Mouse (Mus musculus): ENCODE data around the gene Actg1.
"Not testable (repeated sequence)": the region's sequence is repeated elsewhere in the genome, so short reads cannot be mapped to it uniquely, and the experiment has no call there.

The Actg1 gene

DNA sequence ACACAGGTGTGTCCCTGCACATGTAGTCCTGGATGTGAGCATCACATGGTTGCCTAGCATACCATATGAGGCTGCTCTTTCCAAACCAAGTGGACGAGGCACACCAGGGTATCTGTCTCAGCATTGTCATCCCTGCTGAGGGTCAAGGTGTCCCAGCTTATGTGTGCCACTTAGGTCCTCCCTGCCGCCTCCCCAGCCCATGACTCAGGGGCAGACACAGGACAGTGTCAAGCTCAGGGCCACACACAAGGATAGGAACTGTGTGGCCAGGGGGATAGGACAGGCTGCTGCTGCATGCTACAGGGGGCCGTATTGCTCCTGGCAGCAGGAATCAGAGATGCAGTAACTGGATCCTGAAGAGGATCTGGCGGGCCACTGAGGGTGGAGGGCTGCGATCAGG lies 12.4 kb upstream of the Actg1 start:
- no peak for DNase-seq (ENCODE audit: low spot score in 2 of 2)

DNA sequence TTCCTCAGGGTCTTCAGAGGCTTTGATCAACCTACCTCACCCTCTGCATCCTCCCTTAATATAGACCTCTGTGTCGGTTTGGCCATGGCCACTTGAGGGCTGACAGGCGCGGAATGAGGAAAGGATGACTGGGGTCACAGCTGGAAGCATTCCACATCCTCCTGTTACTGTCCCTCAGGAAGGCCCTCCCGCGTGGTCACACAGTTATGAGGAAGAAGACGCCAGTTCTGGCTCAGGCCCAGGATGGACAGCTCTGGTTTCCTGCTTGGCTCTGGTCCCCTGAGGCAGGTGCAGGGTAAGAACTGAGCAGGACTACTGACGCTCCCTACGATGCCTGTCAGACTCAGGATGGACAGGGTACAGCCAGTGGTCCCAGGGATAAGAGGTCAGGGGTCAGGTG lies 11.7 kb upstream of the Actg1 start:
- DNase-seq (ENCODE audit: low spot score in 2 of 2): no peak

DNA sequence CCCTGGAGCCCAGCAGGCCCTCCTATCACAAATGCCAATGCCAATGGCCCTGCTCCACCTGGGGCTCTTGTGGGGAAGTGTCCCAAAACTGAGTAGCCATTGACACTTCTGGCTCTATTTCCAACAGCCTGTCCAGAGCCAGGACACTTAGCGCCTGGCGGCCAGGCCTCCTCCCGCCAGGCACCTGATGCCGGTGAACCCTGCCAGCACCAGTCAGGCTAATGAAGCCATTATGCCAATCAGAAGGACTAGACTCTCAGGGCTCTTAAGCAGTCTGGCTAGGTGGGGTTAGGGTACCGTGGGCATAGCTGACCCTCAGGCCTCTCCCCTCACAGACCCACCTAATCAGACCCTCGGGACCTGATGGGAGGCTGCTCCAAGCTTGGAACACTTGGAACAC lies 11.0 kb upstream of the Actg1 start:
- DNase-seq (ENCODE audit: low spot score in 2 of 2): no peak

DNA sequence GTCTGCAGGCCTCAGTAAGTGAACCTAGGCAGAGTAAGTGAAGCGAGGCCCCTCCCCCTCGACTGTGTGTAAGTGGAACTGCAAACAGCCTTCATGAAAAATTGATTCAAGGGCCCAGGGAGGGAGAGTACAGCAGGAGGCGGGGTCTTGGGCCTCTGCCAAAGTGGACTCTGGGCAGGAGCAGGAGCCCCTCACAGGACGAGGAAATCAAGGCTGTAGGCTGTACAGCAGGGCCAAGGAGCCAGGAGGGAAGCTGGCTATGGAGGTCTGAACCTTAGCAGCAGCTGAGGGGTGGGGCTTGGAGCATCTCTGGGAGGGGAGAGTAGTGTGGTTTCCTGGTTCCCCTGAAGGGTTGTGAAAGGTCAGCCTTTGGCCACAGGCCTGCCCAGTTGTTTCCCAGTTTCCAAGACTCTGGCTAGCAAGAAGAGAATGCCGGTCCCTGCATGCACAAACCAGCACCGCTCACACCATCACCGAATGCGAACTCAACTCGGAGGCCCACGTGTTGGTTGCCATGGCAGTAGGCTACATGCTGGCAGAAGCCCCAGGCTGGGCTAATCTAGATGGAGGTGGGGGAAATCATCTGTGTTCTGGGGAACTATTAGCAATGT lies 9.6 kb upstream of the Actg1 start:
- no peak for DNase-seq (ENCODE audit: low spot score in 2 of 2)

DNA sequence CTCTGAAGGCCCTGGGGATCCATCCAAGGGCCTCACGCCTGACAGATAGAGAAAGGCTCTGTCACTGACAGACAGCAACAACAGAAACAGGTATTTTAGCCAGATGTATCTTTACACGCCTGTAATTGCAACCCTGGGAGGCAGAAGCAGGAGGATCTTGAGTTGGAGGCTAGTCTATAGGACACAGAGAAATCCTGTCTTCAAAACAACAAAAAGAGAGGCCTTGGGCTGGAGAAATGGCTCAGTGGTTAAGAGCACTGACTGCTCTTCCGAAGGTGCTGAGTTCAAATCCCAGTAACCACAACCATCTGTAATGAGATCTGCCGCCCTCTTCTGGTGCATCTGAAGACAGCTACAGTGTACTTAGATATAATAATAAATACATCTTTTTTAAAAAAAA lies 8.6 kb upstream of the Actg1 start:
- DNase-seq (ENCODE audit: low spot score in 2 of 2): no peak

DNA sequence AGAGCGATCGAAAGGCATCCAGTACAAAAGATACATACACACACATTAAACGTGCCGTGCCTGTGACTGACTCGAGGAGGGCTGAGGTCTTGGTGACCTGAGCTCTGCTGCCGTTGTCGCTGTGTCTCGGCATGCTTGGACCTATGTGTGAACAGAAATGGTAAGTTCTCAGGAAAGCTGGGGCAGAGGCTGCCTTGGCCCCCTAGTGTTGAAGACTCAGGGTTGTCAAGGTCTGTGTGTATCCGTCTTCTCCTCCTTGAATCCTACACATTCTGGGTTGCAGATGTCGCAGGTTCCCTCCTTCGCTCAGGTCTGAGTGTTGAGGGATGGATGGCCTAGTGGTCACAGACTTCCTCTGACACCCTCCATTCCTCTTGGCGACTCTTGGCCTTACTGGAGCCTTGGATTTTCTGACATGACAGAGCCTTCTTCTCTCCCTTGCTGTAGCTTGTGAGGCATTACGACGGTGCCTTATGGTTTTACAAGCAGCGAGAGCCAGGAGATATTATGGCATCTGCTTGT lies 8.0 kb upstream of the Actg1 start:
- no peak for DNase-seq (ENCODE audit: low spot score in 2 of 2)

DNA sequence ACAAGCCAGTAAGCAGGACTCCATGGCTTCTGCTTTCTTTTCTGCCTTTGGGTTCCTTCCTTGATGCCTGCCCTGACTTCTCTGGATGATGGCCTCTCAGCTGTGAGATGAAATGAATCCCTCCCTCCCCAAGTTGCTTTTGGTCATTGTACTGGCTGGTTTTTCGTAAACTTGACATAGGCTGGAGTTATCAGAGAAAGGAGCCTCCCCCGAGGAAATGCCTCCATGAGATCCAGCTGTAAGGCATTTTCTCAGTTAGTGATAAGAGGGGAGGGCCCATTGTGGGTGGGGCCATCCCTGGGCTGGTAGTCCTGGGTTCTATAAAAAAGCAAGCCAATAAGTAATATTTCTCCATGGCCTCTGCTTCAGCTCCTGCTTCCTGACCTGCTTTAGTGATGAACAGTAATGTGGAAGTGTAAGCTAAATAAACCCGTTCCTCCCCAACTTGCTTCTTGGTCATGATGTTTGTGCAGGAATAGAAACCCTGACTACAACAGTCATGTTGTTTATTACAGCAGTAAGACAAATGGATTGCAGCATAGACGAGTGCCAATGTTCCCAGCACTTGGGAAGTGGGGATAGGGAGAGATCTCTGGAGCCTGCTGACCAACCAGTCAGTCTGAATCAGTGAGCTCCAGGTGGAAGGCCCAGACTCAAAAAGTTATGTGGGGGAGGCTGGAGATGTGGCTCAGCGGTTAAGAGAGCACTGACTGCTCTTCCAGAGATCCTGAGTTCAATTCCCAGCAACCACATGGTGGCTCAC lies 7.1 kb upstream of the Actg1 start:
- no peak for DNase-seq (ENCODE audit: low spot score in 2 of 2)

DNA sequence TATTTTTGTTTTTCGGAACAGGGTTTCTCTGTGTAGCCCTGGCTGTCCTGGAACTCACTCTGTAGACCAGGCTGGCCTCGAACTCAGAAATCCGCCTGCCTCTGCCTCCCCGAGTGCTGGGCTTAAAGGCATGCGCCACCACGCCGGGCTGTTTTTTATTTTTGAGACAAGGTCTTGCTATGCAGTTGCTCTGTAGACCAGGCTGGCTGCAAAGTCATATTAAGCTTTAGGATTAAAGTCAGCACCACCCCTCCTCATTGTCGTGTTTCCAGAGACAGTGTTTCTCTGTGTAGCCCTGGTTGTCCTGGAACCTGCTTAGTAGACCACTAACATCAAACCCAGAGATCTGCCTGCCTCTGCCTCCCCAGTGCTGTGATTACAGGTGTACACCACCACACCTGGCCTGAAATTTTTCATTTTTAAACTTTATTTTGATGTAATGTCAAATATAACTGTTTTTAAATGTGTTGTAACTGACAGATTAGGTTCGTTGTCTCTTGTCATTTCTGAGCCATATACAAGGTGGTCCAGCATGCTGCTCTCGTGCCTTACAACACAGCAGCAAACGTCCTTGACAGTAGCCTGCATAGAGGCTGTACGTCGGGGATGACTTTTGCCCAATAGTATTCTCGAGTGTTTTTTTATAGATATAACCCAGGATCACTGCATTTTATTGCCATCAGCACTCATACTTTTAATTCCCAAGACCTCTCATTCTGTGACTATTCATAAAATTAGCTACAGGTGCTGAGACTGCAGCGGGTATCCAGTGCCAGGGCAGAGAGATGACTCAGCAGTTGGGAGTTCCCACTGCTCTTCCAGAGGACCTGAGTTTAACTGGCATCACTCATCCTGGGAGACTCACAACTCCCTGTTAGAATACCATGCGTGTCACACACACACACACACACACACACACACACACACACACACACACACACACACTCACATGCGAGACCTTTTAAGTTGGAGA lies 6.2 kb upstream of the Actg1 start:
- no peak for DNase-seq (ENCODE audit: low spot score in 2 of 2)

DNA sequence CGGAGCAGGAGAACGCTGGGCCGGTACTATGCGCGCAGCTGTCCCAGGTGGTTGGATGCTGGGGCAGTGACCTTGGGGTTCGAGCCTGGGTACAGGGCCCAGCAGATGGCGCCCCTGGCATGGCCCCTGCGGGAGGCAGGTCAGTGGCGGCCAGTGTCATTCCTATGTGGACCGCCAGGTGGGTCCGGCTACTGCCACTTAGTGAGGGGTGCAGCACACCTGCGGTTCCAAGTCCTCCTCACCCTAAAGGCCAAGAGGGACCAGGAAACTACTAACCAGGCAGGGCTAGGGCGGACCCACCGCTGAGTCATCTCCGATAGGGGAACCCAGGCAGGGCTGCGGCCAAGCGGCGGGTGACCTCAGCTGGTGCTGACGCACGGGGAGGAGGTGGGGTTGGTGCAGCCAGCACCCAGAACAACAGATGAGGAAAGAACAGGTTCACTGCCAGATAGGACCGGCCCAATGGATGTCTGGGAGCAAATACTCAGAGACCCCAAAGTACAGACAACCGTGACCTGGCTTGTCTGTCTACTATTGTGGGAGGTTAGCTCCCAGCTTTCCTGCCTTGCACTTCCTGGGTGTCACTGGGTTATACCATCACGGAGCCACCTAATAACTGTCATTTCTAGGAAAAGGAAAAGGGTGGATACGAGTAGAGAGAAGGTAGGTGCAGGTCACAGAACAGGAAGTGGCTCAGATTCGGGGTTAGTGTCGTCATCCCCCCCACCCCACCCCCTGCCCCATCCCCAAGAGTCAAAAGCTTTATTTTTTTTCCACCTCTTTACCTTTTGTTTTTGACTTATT lies 5.4 kb upstream of the Actg1 start:
- peak; percentile 60 to 75 for DNase-seq (ENCODE audit: low spot score in 2 of 2)

DNA sequence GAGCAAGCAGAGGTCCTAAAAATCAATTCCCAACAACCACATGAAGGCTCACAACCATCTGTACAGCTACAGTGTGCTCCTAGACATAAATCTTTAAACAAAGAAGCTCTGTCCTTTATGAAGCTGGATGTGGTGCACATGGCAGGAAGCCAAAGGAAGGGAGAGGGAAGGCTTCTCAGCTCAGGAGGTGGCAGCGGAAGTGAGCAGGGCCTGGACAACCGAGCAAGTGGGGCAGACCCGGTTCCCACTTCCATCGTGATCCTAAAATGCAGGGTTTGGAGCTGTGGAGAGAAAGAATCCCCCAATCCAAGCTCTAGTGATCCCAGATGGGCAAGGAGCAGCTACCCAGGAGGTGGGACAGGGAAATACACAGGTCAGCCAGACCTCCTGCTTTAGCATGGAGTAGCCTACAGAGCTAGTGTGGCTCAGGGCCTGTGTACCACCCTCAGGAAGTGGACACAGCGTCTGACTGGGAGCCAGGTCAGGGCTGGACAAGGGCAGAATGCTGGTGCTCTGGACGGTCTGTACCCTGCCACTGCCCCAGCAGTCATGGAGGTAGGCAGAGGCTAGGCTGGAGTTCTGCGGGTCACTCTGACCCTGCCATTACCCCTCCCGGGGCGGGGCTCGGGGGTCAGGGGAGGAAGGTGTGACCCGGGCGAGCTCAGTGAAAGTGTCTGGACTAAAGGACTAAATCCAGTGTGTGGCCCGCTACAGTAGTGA lies 4.4 kb upstream of the Actg1 start:
- DNase-seq (ENCODE audit: low spot score in 2 of 2): no peak

DNA sequence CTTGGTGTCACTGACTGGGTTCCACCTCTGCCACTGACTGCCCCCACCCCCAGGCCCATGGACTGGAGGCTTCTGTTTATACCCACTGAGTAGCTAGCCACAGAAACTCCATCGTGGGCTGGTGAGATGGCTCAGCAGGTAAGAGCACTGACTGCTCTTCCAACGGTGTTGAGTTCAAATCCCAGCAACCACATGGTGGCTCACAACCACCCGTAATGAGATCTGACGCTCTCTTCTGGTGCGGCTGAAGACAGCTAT lies 3.7 kb upstream of the Actg1 start:
- not testable (repeated sequence) for DNase-seq (ENCODE audit: low spot score in 2 of 2)

DNA sequence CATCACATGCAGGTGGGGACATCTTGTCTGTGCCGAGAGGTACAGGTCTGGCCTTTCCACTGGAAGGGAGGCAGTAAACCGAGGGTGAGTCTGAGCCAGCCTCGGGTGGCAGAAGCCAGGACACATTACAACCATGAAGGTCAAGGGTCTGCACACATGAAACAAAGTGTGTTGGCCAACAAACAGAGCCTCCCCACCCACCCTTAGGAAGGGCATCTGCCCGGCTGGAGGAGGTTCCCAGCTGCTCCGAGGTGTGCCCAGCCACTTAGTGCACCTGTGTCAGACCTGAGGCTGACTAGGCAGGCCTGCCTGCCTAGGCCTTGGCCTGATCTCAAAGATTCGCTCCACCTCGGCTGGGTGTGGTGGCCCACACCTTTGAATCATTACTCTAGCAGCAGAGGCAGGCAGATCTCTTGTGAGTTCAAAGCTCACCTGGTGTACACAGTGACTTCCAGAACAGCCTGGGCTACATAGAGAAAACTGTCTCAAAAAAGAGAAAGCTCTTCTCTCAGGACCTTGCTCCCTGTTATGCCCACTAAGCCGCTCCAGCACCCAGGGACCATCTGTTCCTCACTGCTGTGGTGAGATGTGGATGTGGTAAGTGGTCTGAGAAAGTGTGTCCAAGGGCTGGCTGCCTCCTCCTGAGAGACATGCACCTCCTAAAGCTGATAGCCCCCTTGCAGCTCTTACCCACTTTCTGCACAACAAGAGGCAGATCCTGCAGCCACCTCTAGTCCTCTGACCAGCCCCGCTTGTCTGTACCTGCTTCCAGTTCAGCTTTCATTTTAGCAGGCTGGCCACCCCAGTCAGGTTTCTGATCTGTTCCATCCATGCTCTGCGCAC lies 3.1 kb upstream of the Actg1 start:
- DNase-seq (ENCODE audit: low spot score in 2 of 2): no peak

DNA sequence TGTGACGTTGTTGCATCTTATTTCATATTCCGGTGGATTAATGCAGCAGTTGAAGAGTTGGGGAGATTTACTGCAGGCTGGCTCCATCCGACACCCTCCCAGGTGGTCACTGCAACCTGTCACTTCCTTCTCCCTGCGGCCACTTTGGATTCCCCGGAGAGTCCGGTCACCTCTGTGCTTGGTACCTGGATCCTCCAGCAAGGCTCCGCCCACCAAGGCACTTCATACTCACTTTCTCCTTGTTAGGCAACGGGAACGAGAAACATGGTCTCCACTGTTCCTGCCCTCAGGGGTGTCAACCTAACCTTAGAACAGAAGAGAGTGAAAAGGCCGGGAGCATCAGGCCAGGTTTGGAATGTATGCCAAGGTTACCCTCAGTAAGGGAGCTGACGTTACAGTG lies 2.4 kb upstream of the Actg1 start:
- DNase-seq (ENCODE audit: low spot score in 2 of 2): no peak

DNA sequence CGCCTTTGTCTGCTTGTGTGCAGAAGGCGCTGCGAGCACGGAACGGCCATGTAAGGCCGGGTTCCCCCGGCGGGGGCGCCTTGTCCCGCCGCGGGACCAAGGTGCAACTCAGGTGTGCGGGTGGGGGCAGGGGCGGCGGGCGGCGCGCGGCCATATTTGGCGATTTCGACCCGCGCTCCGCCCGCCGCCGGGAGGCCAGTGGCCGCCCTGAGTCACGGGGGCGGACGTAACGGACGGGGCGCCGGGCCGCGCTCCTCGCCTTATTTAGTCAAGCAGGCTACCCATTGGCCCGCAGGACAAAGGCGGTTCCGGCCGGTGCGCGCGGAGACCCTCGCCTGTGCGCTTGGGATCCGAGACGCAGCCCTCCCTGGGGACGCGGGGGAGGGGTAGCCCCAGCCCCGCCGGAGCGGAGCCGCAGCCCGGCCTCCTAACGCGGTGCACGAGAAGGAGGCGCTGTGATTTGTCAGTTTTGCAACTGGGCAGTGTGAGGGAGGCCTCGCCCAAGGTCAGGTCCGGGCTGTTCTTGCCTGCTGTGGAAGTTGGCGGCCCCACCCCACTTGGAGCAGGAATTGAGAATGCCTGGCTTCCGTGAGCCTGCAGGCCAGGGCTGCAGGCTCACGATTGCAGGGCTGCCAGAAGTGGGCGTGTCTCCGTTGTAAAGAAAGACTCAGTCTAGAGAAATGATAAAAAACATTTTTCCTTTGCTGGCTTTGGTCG lies 1.8 kb upstream of the Actg1 start:
- peak; percentile 52 to 54 for DNase-seq (ENCODE audit: low spot score in 2 of 2)

DNA sequence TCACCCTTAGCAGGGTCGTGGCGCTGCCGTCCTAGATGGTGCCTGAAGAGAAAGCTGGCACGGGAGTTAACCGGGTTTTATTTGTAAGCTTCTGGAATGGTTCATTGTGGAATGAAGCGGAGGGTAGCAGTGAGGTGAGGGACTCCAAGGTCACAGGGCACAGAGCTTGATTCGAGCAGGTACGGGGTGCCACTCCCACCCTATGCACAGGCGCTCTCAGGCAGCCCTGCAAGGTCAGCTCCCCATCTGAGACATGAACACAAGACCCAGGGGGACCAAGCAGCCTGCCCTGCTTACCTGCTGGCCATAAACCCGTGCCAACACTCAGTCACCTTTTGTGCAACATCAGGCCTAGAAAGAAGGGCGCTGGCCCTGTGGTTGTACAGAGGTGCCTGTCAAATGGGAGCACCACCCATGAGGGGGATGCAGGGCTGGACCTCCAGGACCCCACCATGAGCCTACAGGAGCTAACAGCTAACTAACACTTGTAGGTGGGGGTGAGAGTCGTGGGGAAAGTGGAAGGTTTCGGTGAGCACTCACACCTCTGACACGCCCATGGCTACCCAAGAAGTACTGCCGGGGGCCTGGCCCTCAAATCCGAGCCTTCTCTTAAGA lies 1.1 kb upstream of the Actg1 start:
- DNase-seq (ENCODE audit: low spot score in 2 of 2): peak in 1 of 2 experiments; percentile 32

DNA sequence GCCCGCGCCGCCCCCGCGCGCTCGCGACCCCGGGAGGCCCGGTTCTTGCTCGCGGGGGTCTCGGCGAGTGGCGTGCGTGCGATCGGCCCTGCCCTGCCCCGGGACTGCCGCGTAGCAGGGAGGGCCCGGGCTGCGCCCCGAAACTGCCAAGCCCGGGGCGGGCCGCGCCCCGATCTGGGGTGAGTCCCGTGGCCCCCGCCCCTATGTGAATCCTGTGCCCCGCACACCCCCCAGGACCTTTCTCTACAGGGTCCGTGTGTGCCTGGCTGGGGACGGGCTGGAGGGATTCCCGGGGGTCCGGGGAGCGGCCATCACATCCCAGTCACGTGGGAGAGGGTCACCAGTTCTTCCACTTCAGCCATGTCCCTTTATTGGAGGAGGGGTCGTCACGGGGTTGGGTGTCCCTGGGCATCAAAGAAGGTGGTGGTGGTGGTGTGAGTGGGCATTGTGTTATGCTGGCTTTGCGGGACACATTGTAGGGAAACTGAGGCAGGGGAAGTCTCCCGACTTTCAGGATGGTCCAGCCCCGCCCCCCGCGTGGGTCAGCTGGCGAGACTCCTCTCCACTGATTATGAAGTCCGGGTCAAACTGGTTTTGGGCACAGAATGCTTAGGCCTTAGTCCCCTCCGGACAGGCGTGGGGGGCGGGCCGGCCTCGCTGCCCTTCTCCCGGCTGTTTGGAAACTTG lies 485 bp upstream of the Actg1 start:
- DNase-seq (ENCODE audit: low spot score in 2 of 2): peak; percentile 34 to 50

DNA sequence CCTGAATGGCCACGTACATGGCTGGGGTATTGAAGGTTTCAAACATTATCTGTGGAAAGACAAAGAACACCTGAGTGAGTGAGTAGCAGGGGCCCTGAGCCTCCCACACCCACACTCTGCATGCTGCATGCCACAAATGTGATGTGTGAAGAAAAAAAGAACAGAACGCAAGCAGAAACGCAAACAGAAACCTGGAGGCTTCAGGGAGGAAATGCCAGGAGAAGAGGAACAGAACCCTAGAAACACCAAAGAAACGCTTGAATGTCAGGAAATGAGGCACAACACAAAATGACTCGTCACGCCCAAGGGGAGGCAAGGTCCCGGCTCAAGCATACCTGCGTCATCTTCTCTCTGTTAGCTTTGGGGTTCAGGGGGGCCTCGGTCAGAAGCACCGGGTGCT lies 1.0 kb downstream of the Actg1 start:
- DNase-seq (ENCODE audit: low spot score in 2 of 2): no peak

DNA sequence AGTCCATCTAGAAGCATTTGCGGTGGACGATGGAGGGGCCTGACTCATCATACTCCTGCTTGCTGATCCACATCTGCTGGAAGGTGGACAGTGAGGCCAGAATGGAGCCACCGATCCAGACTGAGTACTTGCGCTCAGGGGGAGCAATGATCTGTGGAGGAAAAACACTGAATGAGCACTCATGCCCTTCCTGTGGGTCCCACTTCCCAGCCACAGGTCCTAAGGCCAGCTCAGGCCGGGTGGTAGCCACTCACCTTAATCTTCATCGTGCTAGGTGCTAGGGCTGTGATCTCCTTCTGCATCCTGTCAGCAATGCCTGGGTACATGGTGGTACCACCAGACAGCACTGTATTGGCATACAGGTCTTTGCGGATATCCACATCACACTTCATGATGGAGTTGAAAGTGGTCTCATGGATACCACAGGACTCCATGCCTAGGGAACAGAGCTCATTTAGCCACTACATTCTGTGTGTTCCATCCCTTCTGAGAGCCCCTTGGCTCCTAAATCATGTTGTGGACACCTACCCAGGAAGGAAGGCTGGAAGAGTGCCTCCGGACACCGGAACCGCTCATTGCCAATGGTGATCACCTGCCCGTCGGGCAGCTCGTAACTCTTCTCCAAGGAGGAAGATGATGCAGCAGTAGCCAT lies 1.8 kb downstream of the Actg1 start:
- not testable (repeated sequence) for DNase-seq (ENCODE audit: low spot score in 2 of 2)

All from thymus, postnatal 10 days (tissue).